Mouse (Mus musculus) midbrain, embryonic 13.5 days (tissue): ENCODE data around the gene Tmpo. TPM values are rescaled to one million over a fixed set of nuclear protein-coding genes. Genes with fewer than 3 reads are reported as not detected.

ENCODE experiments used
- ATAC-seq: fragments of 200-750 bp; cut with Nextera tagmentation; 2 replicates; pipeline ENCODE4 v1.8.0; 2017; ENCODE audit warnings: mild to moderate bottlenecking, moderate TSS enrichment, moderate library complexity
- H3K27ac ChIP-seq: fragments of 300-500 bp; sonication (generic); 2 replicates; pipeline ENCODE4 v1.5.1; 2015; ENCODE audit warnings: inconsistent platforms, mild to moderate bottlenecking, moderate library complexity
- H3K27me3 ChIP-seq: fragments of 300-500 bp; sonication (generic); 2 replicates; pipeline ENCODE4 v1.6.1; 2015; ENCODE audit warnings: mild to moderate bottlenecking, inconsistent platforms
- H3K36me3 ChIP-seq: fragments of 300-500 bp; sonication (generic); 2 replicates; pipeline ENCODE4 v1.6.1; 2015; ENCODE audit warnings: mild to moderate bottlenecking, inconsistent platforms
- H3K4me1 ChIP-seq: fragments of 300-500 bp; sonication (generic); replicated peaks from 2 replicates; pipeline ENCODE4 v1.6.1; 2015; ENCODE audit warnings: inconsistent platforms
- H3K4me2 ChIP-seq: fragments of 300-500 bp; sonication (generic); replicated peaks from 2 replicates; pipeline ENCODE4 v1.6.1; 2015; ENCODE audit warnings: moderate library complexity, mild to moderate bottlenecking, inconsistent platforms
- H3K4me3 ChIP-seq: fragments of 300-500 bp; sonication (generic); replicated peaks from 2 replicates; pipeline ENCODE4 v1.5.1; 2015; ENCODE audit warnings: mild to moderate bottlenecking, inconsistent platforms
- H3K9ac ChIP-seq: fragments of 300-500 bp; sonication (generic); replicated peaks from 2 replicates; pipeline ENCODE4 v1.6.1; 2015; ENCODE audit warnings: mild to moderate bottlenecking, inconsistent platforms
- H3K9me3 ChIP-seq: fragments of 300-500 bp; sonication (generic); 2 replicates; pipeline ENCODE4 v1.6.1; 2016; ENCODE audit warnings: mild to moderate bottlenecking, inconsistent platforms
- WGBS: fragments of 180-500 bp; shearing (Covaris S2); methylation state at CpG from one replicate; pipeline ENCODE4 v1.1.7; 2015; 5-methylcytosine and 5-hydroxymethylcytosine counted together
- polyA plus RNA-seq: library from polyadenylated mRNA; unstranded; fragments of >200 nt; fragmentation: Nextera tagmentation; extraction: Ambion mirVana; gene quantifications from 2 replicates; pipeline ENCODE4 v1.2.1, GENCODE M21; 2015

Gene Tmpo
- polyA plus RNA-seq, 1 experiment from 2014 or later, result 175 TPM

- Histone ChIP-seq H3K4me3 (peak overlapping the region; percentile 97; the same call in 1 of the 2 replicates), H3K9me3 (no peaks in the 10 kb centered on the region), H3K4me1 (peaks cover 36% of the 10 kb centered on the region), H3K36me3 (peaks cover 18% of the 10 kb centered on the region), H3K4me2 (peak overlapping the region; percentile 19), H3K27ac (no peak overlapping the region), H3K27me3 (no peaks in the 10 kb centered on the region), H3K9ac (no peak overlapping the region)
- 58% methylated on average over 7 of the region's 7 CpGs for WGBS
- no peak for ATAC-seq
Measured at GRCm38 (mm10) chr10:91167352-91167751, 13.8 kb downstream of the Tmpo start.

GRCm38 (mm10) chr10:91166890-91167289 lies 14.2 kb downstream of the Tmpo start:
- H3K9me3 ChIP-seq, result no peaks in the 10 kb centered on the region
- 57% methylated on average over 5 of the region's 5 CpGs for WGBS
- H3K27me3 ChIP-seq, result no peaks in the 10 kb centered on the region
- no peak for ATAC-seq
- H3K4me3 ChIP-seq, result no peak overlapping the region
- H3K36me3 ChIP-seq, result peaks cover 23% of the 10 kb centered on the region
- no peak overlapping the region for H3K27ac ChIP-seq
- H3K4me1 ChIP-seq, result peaks cover 33% of the 10 kb centered on the region
- peak overlapping the region; percentile 19; the same call in 1 of the 2 replicates for H3K4me2 ChIP-seq
- no peak overlapping the region for H3K9ac ChIP-seq

GRCm38 (mm10) chr10:91165850-91166249 lies 15.3 kb downstream of the Tmpo start:
- Histone ChIP-seq H3K9ac (no peak overlapping the region), H3K27ac (no peak overlapping the region), H3K27me3 (no peaks in the 10 kb centered on the region), H3K9me3 (no peaks in the 10 kb centered on the region), H3K36me3 (peaks cover 33% of the 10 kb centered on the region), H3K4me3 (no peak overlapping the region), H3K4me2 (no peak overlapping the region), H3K4me1 (peaks cover 33% of the 10 kb centered on the region)
- ATAC-seq, result no peak

- Histone ChIP-seq H3K9ac (no peak overlapping the region), H3K4me2 (no peak overlapping the region), H3K36me3 (peaks cover 41% of the 10 kb centered on the region), H3K4me3 (no peak overlapping the region), H3K4me1 (peaks cover 29% of the 10 kb centered on the region), H3K9me3 (no peaks in the 10 kb centered on the region), H3K27me3 (no peaks in the 10 kb centered on the region), H3K27ac (no peak overlapping the region)
- 85% methylated on average over 3 of the region's 3 CpGs for WGBS
- ATAC-seq, result no peak
Measured at GRCm38 (mm10) chr10:91164491-91164890, 16.6 kb downstream of the Tmpo start.

GRCm38 (mm10) chr10:91162511-91163163 lies 18.5 kb downstream of the Tmpo start:
- 92% methylated on average over 15 of the region's 15 CpGs for WGBS
- ATAC-seq, result no peak
- H3K4me1 ChIP-seq, result peaks cover 10% of the 10 kb centered on the region

GRCm38 (mm10) chr10:91162077-91162476 lies 19.0 kb downstream of the Tmpo start:
- WGBS, result 91% methylated on average over 11 of the region's 11 CpGs
- Histone ChIP-seq H3K4me3 (no peak overlapping the region), H3K9ac (no peak overlapping the region), H3K9me3 (no peaks in the 10 kb centered on the region), H3K36me3 (peaks cover 60% of the 10 kb centered on the region), H3K27ac (no peak overlapping the region), H3K4me1 (peaks cover 5% of the 10 kb centered on the region; the same call in 1 of the 2 replicates), H3K27me3 (no peaks in the 10 kb centered on the region), H3K4me2 (no peak overlapping the region)
- no peak for ATAC-seq

More at GRCm38 (mm10) chr10:91162511-91163163, 18.5 kb downstream of the Tmpo start:
- H3K9ac ChIP-seq, result no peak overlapping the region
- no peak overlapping the region for H3K27ac ChIP-seq
- H3K4me3 ChIP-seq, result no peak overlapping the region
- no peak overlapping the region for H3K4me2 ChIP-seq
- H3K36me3 ChIP-seq, result peaks cover 56% of the 10 kb centered on the region
- no peaks in the 10 kb centered on the region for H3K9me3 ChIP-seq
- no peaks in the 10 kb centered on the region for H3K27me3 ChIP-seq

- Histone ChIP-seq H3K9me3 (no peaks in the 10 kb centered on the region), H3K4me1 (no peaks in the 10 kb centered on the region), H3K27ac (no peak overlapping the region), H3K9ac (no peak overlapping the region), H3K36me3 (peaks cover 65% of the 10 kb centered on the region), H3K4me3 (no peak overlapping the region), H3K27me3 (no peaks in the 10 kb centered on the region), H3K4me2 (no peak overlapping the region)
- WGBS, result 97% methylated on average over 5 of the region's 5 CpGs
- no peak for ATAC-seq
Measured at GRCm38 (mm10) chr10:91161006-91161405, 20.1 kb downstream of the Tmpo start.

- Histone ChIP-seq H3K4me1 (no peaks in the 10 kb centered on the region), H3K27me3 (no peaks in the 10 kb centered on the region), H3K9me3 (no peaks in the 10 kb centered on the region), H3K9ac (no peak overlapping the region), H3K4me3 (no peak overlapping the region), H3K4me2 (no peak overlapping the region), H3K36me3 (peaks cover 77% of the 10 kb centered on the region), H3K27ac (no peak overlapping the region)
- WGBS, result 87% methylated on average over 8 of the region's 8 CpGs
- ATAC-seq, result no peak
Measured at GRCm38 (mm10) chr10:91158442-91158841, 22.7 kb downstream of the Tmpo start.

- H3K9ac ChIP-seq, result no peak overlapping the region
- WGBS, result 90% methylated on average over 6 of the region's 6 CpGs
- no peak overlapping the region for H3K27ac ChIP-seq
- H3K4me3 ChIP-seq, result no peak overlapping the region
- no peaks in the 10 kb centered on the region for H3K27me3 ChIP-seq
- no peaks in the 10 kb centered on the region for H3K9me3 ChIP-seq
- no peak for ATAC-seq
- H3K4me2 ChIP-seq, result no peak overlapping the region
- peaks cover 71% of the 10 kb centered on the region for H3K36me3 ChIP-seq
- no peaks in the 10 kb centered on the region for H3K4me1 ChIP-seq
Measured at GRCm38 (mm10) chr10:91156338-91156737, 24.8 kb downstream of the Tmpo start.

- no peak overlapping the region for H3K4me2 ChIP-seq
- H3K36me3 ChIP-seq, result peaks cover 79% of the 10 kb centered on the region
- H3K9me3 ChIP-seq, result no peaks in the 10 kb centered on the region
- H3K9ac ChIP-seq, result no peak overlapping the region
- H3K4me1 ChIP-seq, result no peaks in the 10 kb centered on the region
- no peak for ATAC-seq
- H3K4me3 ChIP-seq, result no peak overlapping the region
- no peaks in the 10 kb centered on the region for H3K27me3 ChIP-seq
- no peak overlapping the region for H3K27ac ChIP-seq
- 90% methylated on average over 10 of the region's 10 CpGs for WGBS
Measured at GRCm38 (mm10) chr10:91153894-91154503, 27.1 kb downstream of the Tmpo start.

GRCm38 (mm10) chr10:91145413-91145812 lies 35.7 kb downstream of the Tmpo start:
- Histone ChIP-seq H3K9me3 (no peaks in the 10 kb centered on the region), H3K9ac (no peak overlapping the region), H3K27me3 (no peaks in the 10 kb centered on the region), H3K4me1 (no peaks in the 10 kb centered on the region), H3K4me3 (no peak overlapping the region), H3K4me2 (no peak overlapping the region), H3K27ac (no peak overlapping the region), H3K36me3 (peaks cover 42% of the 10 kb centered on the region)
- no peak for ATAC-seq
- 96% methylated on average over 7 of the region's 7 CpGs for WGBS

- no peak overlapping the region for H3K9ac ChIP-seq
- no peaks in the 10 kb centered on the region for H3K4me1 ChIP-seq
- H3K4me2 ChIP-seq, result no peak overlapping the region
- H3K27me3 ChIP-seq, result no peaks in the 10 kb centered on the region
- ATAC-seq, result no peak
- H3K36me3 ChIP-seq, result peaks cover 25% of the 10 kb centered on the region
- no peaks in the 10 kb centered on the region for H3K9me3 ChIP-seq
- no peak overlapping the region for H3K4me3 ChIP-seq
- 76% methylated on average over 18 of the region's 18 CpGs for WGBS
- no peak overlapping the region for H3K27ac ChIP-seq
Measured at GRCm38 (mm10) chr10:91143313-91144230, 37.5 kb downstream of the Tmpo start.
